Mouse (Mus musculus) right cerebral cortex, postnatal 4 days (tissue): ENCODE results near the gene Hps6.

Source experiments
- DNase-seq: peaks from one replicate; pipeline ENCODE4 v3.0.0-alpha.2; 2022

Hps6 gene

GRCm38 (mm10) chr19:46045696-46046311 lies 42.5 kb downstream of the Hps6 start:
- peak; percentile 58 for DNase-seq

GRCm38 (mm10) chr19:46046621-46047025 lies 43.3 kb downstream of the Hps6 start:
- no peak for DNase-seq

- DNase-seq = no peak
Observed at GRCm38 (mm10) chr19:46047426-46047825, 44.1 kb downstream of the Hps6 start.

GRCm38 (mm10) chr19:46049129-46049528 lies 45.8 kb downstream of the Hps6 start:
- DNase-seq = no peak

- DNase-seq = no peak
Observed at GRCm38 (mm10) chr19:46050462-46050861, 47.2 kb downstream of the Hps6 start.
